Mouse (Mus musculus) thymus, postnatal 25 days (tissue): ENCODE data around the gene Memo1.
"Not testable (repeated sequence)": the region's sequence is repeated elsewhere in the genome, so short reads cannot be mapped to it uniquely, and the experiment has no call there.

ENCODE experiments used
- DNase-seq: peaks from one replicate; pipeline ENCODE4 v3.0.0; 2022

Memo1 gene

DNA sequence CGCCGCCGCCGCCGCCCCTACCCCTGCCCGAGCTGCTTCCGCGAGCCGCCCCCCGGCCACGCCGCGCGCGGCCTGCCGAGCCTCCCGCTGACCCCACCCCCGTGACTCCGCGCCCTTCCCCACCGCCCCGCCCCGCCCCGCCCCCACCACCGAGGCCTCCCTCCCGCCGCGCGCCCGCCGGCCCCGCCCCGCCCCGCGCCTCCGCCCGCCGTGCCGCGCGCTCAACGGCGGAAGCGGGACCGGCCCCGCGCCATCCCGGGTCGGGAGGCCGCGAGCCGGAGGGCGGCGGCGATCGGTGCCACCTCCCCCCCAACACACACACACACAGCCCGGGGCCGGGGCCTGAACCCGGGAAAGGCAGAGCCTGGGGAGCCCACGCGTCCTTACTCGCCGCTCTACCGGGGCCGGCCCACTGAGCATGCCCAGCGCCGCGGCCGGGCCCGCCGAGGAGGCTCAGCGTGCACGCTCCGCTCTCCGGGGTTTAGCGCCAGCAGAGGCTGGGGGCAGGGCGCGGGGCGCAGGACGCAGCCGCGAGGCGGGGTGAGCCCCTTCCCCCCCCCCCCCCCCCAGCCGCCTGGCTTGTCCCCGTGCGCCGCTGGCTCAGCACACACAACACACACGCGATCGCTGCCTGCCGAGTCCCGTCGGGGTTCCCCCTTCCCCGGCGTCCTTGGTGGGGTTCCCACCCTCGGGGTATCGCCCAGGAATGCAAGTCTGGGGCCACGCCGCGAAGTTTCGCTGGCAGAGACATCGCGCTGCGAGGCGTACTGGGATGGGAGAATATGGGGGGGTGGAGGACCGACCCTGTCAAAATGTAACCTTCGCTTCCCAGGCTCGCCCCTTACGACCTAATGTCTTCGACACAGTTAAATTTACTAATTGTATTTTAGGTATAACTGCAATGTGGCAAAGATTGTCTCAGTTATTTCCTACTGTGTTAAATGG lies at the start of gene Memo1:
Gene Memo1 (minus strand): TSS at position 496 of the 945 bp plus-strand sequence.
- peak; percentile 86 for DNase-seq

- DNase-seq, result no peak
These were observed 45.8 kb upstream of the Memo1 start for GRCm38 (mm10) chr17:74341151-74341550.

DNA sequence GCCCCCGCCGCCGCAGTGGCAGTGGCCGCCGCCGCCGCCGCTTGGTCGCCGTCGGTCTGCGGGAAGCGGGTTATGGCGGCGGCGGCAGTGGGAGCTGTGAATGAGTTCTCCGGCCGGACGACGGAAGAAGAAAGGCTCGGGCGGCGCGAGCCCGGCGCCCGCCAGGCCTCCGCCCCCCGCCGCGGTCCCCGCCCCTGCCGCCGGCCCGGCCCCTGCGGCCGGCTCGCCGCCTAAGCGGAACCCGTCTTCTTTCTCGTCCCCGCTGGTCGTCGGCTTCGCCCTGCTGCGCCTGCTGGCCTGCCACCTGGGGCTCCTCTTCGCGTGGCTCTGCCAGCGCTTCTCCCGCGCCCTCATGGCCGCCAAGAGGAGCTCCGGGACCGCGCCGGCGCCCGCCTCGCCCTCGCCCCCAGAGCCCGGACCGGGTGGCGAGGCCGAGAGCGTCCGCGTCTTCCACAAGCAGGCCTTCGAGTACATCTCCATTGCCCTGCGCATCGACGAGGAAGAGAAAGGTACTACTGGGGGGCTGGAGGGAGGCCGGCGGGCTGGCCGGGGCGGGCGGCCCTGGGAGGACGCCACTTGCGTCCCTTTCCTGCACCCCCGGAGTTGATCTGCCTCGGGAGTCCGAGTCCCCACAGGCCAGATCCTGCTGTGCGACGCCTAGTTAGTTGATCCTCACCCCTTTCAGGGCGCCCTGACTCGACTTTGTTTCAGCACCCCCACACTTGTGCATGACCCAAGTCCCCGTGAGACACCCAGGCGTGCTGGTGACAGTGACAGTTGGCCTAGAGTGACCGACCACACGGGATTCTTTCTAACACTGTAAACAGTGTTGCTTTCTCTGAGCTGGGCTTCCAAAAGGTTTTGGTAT lies 43.9 kb upstream of the Memo1 start, which contains the start of gene Spast:
Gene Spast (plus strand): TSS at position 51 of the 868 bp plus-strand sequence.
- peak; percentile 69 for DNase-seq

DNA sequence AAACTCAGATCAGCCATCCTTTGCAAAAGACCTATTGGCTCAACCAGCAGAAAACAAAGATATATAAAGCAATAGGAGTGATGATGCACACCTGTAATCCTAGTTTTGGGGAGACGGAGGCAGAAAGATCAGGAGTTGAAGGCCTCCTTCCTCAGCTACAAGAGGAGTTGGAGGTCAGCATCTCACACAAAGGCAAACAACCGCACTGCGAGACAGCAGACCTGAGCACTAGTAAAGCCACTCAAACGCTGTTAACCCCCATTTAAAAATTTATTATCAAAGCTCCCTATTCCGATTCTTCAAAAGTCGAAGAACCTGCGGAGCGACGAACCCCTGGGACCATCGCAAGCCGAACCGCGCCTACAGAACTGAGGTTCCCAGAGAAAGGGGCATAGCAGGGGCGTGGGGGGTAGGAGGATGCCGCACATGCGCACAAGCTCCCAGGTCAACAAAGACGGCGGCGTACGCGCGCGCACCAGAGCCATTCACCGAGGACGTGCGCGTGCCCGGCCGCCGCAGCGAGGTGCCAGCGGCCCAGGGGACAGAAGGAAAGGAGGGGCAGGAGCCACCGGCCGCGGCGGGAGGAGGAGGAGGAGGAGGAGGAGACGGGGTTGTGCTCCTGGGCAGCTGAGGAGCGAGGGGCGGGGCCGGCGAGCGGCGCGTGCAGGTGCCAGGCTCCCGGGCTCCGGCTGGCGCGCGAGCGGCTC lies 43.1 kb upstream of the Memo1 start:
- DNase-seq, result peak; percentile 95

- no peak for DNase-seq
These were observed 35.8 kb upstream of the Memo1 start for GRCm38 (mm10) chr17:74331049-74331676.

DNA sequence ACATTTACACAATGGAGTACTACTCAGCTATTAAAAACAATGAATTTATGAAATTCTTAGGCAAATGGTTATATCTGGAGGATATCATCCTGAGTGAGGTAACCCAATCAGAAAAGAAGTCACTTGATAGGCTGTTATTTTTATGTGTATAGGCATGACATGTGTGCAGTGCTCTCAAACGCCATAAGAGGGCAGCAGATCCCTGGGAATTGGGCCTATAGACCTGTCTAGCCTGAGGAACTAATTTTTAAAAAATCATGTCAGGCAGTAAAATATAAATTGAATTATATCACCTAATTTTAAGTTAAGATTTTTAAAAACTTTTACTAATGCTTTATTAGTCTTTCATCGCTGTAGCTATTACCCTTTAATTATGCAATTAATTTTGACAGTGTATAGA lies 32.8 kb upstream of the Memo1 start:
- peak; percentile 64 for DNase-seq

GRCm38 (mm10) chr17:74327195-74327594 lies 31.9 kb upstream of the Memo1 start:
- not testable (repeated sequence) for DNase-seq

DNA sequence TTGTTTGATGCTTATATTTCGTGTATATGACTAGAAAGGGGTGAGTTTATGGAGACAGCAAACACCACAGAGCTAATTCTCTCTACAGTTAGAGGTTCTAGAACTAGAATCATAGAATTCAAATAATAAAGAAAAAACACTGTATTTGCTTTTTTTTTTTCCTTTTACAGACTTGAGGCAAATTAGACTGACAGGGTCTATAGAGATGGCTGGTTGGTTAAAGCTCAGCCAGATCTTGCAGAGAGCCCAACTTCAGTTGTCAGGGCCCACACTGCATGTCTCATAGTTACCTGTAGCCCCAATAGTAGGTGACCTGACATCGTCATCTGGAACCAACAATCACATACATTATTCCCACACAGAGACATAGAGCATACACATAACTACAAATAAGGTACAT lies 28.5 kb upstream of the Memo1 start, which contains the start of gene Dpy30:
Gene Dpy30 (minus strand): TSS at position 101 of the 400 bp plus-strand sequence.
- no peak for DNase-seq

GRCm38 (mm10) chr17:74322400-74323054 lies 27.2 kb upstream of the Memo1 start:
- DNase-seq, result peak; percentile 42

DNA sequence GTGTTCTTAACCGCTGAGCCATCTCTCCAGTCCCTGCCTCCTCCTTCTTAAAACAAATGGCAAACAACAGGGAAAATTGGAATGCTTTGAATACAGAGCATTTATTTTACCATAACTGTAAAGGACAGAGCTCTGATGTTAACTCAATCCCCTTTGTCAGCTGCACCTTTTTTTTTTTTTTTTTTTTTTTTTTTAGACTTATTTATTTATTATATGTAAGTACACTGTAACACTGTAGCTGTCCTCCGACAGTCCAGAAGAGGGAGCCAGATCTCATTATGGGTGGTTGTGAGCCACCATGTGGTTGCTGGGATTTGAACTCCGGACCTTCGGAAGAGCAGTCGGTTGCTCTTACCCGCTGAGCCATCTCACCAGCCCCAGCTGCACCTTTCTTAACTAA lies 23.4 kb upstream of the Memo1 start:
- DNase-seq, result no peak

GRCm38 (mm10) chr17:74316309-74316863 lies 21.1 kb upstream of the Memo1 start:
- DNase-seq, result peak; percentile 89

DNA sequence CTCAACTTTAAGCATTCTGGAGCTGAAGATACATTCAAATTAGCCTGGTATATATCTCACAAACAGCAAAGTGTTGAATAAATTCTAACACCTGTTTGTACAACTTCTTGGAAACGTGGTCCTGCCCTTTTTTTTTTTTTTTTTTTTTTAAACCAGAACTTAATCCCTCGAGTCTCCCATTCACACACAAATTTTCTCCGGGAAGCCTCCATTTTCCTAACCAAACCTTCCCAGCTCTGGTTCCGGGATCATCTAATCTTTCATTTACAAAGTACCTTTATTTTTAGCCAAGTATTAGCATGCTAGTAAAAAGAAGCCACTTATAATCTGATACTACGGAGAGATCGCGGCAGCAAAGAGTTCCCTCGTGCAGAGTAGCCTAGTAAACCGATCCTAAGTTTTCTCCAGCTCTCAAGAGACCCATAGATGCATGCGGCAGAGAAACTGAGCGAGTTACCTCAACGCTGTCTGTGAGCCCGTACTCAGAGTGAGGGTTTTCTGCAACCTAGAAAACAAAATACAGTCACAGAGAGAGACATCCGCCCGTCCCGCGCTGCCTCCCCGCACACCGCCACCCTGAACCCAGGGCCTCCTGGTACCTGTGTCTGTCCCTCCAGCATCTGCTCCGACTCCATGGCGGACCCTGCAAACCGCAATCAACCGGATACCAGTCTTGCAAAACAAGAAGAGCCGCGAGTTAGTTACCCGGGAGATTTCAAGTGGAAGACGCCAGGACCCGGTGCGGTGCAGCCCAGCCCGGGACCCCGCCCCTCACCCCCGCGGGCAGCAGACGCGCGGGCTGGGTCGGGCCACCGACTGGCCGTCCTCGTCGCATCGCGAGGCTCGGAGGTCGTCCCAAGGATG lies 20.4 kb upstream of the Memo1 start:
- no peak for DNase-seq

- DNase-seq, result no peak
These were observed 10.7 kb upstream of the Memo1 start for GRCm38 (mm10) chr17:74306021-74306420.

GRCm38 (mm10) chr17:74305616-74306015 lies 10.3 kb upstream of the Memo1 start:
- DNase-seq, result no peak

DNA sequence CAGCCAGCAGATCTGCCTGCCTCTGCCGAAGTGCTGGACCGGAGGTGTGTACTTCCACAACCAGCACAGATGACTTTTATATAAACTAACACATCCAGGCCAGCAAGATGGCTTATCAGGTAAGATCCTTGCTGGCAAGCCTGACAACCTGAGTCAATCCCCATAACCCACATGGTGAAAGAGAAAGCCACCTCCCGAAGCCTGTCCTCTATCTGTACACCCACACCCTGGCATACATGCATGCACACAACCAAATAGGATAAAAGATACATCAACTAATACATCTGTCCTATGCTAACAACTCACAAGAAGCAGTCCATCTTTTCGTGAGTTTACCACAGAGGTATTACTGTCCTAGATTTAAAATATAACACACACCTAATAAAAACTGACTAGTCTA lies 8.7 kb upstream of the Memo1 start:
- no peak for DNase-seq

- DNase-seq, result no peak
These were observed 4.8 kb upstream of the Memo1 start for GRCm38 (mm10) chr17:74300089-74300488.

DNA sequence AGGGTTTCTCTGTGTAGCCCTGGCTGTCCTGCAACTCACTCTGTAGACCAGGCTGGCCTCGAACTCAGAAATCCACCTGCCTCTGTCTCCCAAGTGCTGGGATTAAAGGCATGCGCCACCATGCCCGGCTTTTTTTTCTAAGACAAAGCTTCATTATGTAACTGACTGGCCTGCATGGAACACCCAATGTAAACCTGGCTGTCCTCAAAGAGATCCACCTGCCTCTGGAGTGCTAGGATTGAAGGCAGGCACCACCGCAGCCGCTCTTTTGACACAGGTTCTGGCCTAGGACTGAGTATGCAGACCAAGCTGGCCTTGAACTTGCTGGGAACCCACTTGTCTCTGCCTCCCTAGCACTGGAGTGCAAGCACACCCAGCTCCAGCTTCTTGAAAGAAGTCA lies 1.7 kb upstream of the Memo1 start:
- DNase-seq, result not testable (repeated sequence)

- DNase-seq, result no peak
These were observed 929 bp upstream of the Memo1 start for GRCm38 (mm10) chr17:74296076-74296823.

GRCm38 (mm10) chr17:74294426-74295025 lies 795 bp downstream of the Memo1 start:
- peak; percentile 80 for DNase-seq
